Mouse (Mus musculus) forebrain, embryonic 14.5 days (tissue): Measurements from ENCODE around the gene Tmem179b. TPM values are rescaled to one million over a fixed set of nuclear protein-coding genes. Genes with fewer than 3 reads are reported as not detected.
A peak's percentile ranks its signal among the peaks of the same experiment; 100 is the strongest.

Experiments
- ATAC-seq: fragments of 200-750 bp; cut with Nextera tagmentation; 2 replicates; pipeline ENCODE4 v1.8.0; 2017; ENCODE audit warnings: mild to moderate bottlenecking, moderate library complexity
- DNase-seq: peaks from one replicate; pipeline ENCODE4 v3.0.0-alpha.2; 2015; ENCODE audit warnings: low spot score
- H3K27ac ChIP-seq: fragments of 300-500 bp; sonication (generic); 2 replicates; pipeline ENCODE4 v1.5.1; 2014; ENCODE audit warnings: low read depth, mild to moderate bottlenecking, control low read depth, low read length, moderate library complexity
- H3K27me3 ChIP-seq: fragments of 300-500 bp; sonication (generic); replicated peaks from 2 replicates; pipeline ENCODE4 v1.6.1; 2014; ENCODE audit warnings: low read length, control low read depth, mixed read lengths; ENCODE audit not compliant: control insufficient read depth, insufficient read depth
- H3K36me3 ChIP-seq: fragments of 300-500 bp; sonication (generic); 2 replicates; pipeline ENCODE4 v1.6.1; 2014; ENCODE audit warnings: low read length, control low read depth; ENCODE audit not compliant: control insufficient read depth, insufficient read depth
- H3K4me1 ChIP-seq: fragments of 300-500 bp; sonication (generic); 2 replicates; pipeline ENCODE4 v1.6.1; 2014; ENCODE audit warnings: antibody characterized with exemption, low read length, control low read depth; ENCODE audit not compliant: control insufficient read depth, insufficient read depth
- H3K4me2 ChIP-seq: fragments of 300-500 bp; sonication (generic); 2 replicates; pipeline ENCODE4 v1.6.1; 2014; ENCODE audit warnings: mild to moderate bottlenecking, control low read depth, low read length
- H3K4me3 ChIP-seq: fragments of 300-500 bp; sonication (generic); 2 replicates; pipeline ENCODE4 v1.5.1; 2014; ENCODE audit warnings: low read depth, low read length, control low read depth
- H3K9ac ChIP-seq: fragments of 300-500 bp; sonication (generic); 2 replicates; pipeline ENCODE4 v1.6.1; 2014; ENCODE audit warnings: mild to moderate bottlenecking, low read length, control low read depth, moderate library complexity
- H3K9me3 ChIP-seq: fragments of 300-500 bp; sonication (generic); replicated peaks from 2 replicates; pipeline ENCODE4 v1.6.1; 2016; ENCODE audit warnings: low read length, control low read depth, mixed read lengths; ENCODE audit not compliant: control insufficient read depth
- WGBS: fragments of 180-500 bp; shearing (Covaris S2); extraction: QIAGEN DNeasy Blood & Tissue Kit; methylation state at CpG from one replicate; pipeline ENCODE4 v1.1.7; 2014; 5-methylcytosine and 5-hydroxymethylcytosine counted together
- polyA plus RNA-seq: library from polyadenylated mRNA; unstranded; fragments of >200 nt; fragmentation: Nextera tagmentation; extraction: Ambion mirVana; gene quantifications from 2 replicates; pipeline ENCODE4 v1.2.1, GENCODE M21; 2014

Gene Tmem179b
- polyA plus RNA-seq: 30.8 and 41.4 TPM in 2 replicates

- H3K27me3 ChIP-seq: no peaks in the 10 kb centered on the region
- peak; percentile 96 for ATAC-seq
- H3K4me1 ChIP-seq: peaks cover 24% of the 10 kb centered on the region
- H3K9me3 ChIP-seq: no peaks in the 10 kb centered on the region
- peak within 1 kb of the TSS; percentile 100 for H3K4me2 ChIP-seq
- H3K36me3 ChIP-seq: peaks cover 56% of the 10 kb centered on the region
- H3K4me3 ChIP-seq: peak within 1 kb of the TSS; percentile 71
- H3K9ac ChIP-seq: peak within 1 kb of the TSS; percentile 94
- DNase-seq: peak; percentile 97
- under 1% methylated on average over 67 of the region's 68 CpGs for WGBS
- peak within 1 kb of the TSS; percentile 99 for H3K27ac ChIP-seq
These were observed at the start of gene Tmem179b for GRCm38 (mm10) chr19:8774086-8774835. Tmem179b (minus strand) TSS chr19:8774467.

- Histone ChIP-seq H3K4me2 (peak overlapping the region; percentile 88), H3K4me3 (peak overlapping the region; percentile 99), H3K9ac (peak overlapping the region; percentile 95), H3K4me1 (peaks cover 26% of the 10 kb centered on the region), H3K9me3 (no peaks in the 10 kb centered on the region), H3K27me3 (no peaks in the 10 kb centered on the region), H3K27ac (no peak overlapping the region), H3K36me3 (peaks cover 48% of the 10 kb centered on the region)
- ATAC-seq (no peak), DNase-seq (no peak)
- WGBS: 73% methylated on average over 8 of the region's 8 CpGs
These were observed 48.4 kb upstream of the Tmem179b start for GRCm38 (mm10) chr19:8822696-8823095.

- H3K4me2 ChIP-seq: peak overlapping the region; percentile 88
- WGBS: 3% methylated on average over 7 of the region's 7 CpGs
- H3K27ac ChIP-seq: no peak overlapping the region
- DNase-seq (no peak), ATAC-seq (no peak)
- H3K27me3 ChIP-seq: no peaks in the 10 kb centered on the region
- H3K4me1 ChIP-seq: peaks cover 35% of the 10 kb centered on the region
- peak overlapping the region; percentile 95 for H3K9ac ChIP-seq
- H3K4me3 ChIP-seq: peak overlapping the region; percentile 99
- H3K9me3 ChIP-seq: no peaks in the 10 kb centered on the region
- H3K36me3 ChIP-seq: peaks cover 34% of the 10 kb centered on the region
These were observed 46.9 kb upstream of the Tmem179b start for GRCm38 (mm10) chr19:8821146-8821545.

- no peaks in the 10 kb centered on the region for H3K9me3 ChIP-seq
- 0% methylated on average over 37 of the region's 48 CpGs for WGBS
- ATAC-seq (peak; percentile 10; the same call in 1 of the 2 replicates), DNase-seq (no peak)
- H3K9ac ChIP-seq: peak overlapping the region; percentile 95
- peaks cover 38% of the 10 kb centered on the region for H3K4me1 ChIP-seq
- peak overlapping the region; percentile 99 for H3K27ac ChIP-seq
- H3K27me3 ChIP-seq: no peaks in the 10 kb centered on the region
- H3K4me2 ChIP-seq: peak overlapping the region; percentile 88
- H3K36me3 ChIP-seq: peaks cover 31% of the 10 kb centered on the region
- peak overlapping the region; percentile 99 for H3K4me3 ChIP-seq
These were observed 46.2 kb upstream of the Tmem179b start for GRCm38 (mm10) chr19:8820424-8820956.

- Histone ChIP-seq H3K36me3 (peaks cover 31% of the 10 kb centered on the region), H3K9ac (peak within 1 kb of the TSS; percentile 95), H3K4me2 (peak within 1 kb of the TSS; percentile 88), H3K4me3 (peak within 1 kb of the TSS; percentile 99), H3K4me1 (peaks cover 38% of the 10 kb centered on the region), H3K9me3 (no peaks in the 10 kb centered on the region), H3K27me3 (no peaks in the 10 kb centered on the region), H3K27ac (peak within 1 kb of the TSS; percentile 99)
- DNase-seq: peak; percentile 99
- ATAC-seq: peak; percentile 95
- under 1% methylated on average over 82 of the region's 83 CpGs for WGBS
These were observed 45.5 kb upstream of the Tmem179b start, which contains the start of gene Hnrnpul2 for GRCm38 (mm10) chr19:8819596-8820423. Hnrnpul2 (plus strand) TSS chr19:8820010.

GRCm38 (mm10) chr19:8818801-8819595 is 44.7 kb upstream of the Tmem179b start, which contains the start of gene Ttc9c:
Ttc9c (minus strand) TSS chr19:8819333.
- Histone ChIP-seq H3K4me3 (peak within 1 kb of the TSS; percentile 99), H3K4me1 (peaks cover 38% of the 10 kb centered on the region)
- WGBS: under 1% methylated on average over 33 of the region's 33 CpGs

GRCm38 (mm10) chr19:8818301-8818798 is 44.1 kb upstream of the Tmem179b start:
- peak overlapping the region; percentile 88 for H3K4me2 ChIP-seq
- WGBS: 33% methylated on average over 14 of the region's 14 CpGs
- peaks cover 37% of the 10 kb centered on the region for H3K4me1 ChIP-seq
- no peak for ATAC-seq
- peak overlapping the region; percentile 65 for H3K9ac ChIP-seq
- H3K27me3 ChIP-seq: no peaks in the 10 kb centered on the region
- peak overlapping the region; percentile 99 for H3K4me3 ChIP-seq
- H3K9me3 ChIP-seq: no peaks in the 10 kb centered on the region
- H3K27ac ChIP-seq: peak overlapping the region; percentile 99
- no peak for DNase-seq
- peaks cover 29% of the 10 kb centered on the region for H3K36me3 ChIP-seq

More at GRCm38 (mm10) chr19:8818801-8819595, 44.7 kb upstream of the Tmem179b start, which contains the start of gene Ttc9c:
- ATAC-seq (peak; percentile 95), DNase-seq (peak; percentile 100)
- peak within 1 kb of the TSS; percentile 99 for H3K27ac ChIP-seq
- no peaks in the 10 kb centered on the region for H3K27me3 ChIP-seq
- H3K9me3 ChIP-seq: no peaks in the 10 kb centered on the region
- peak within 1 kb of the TSS; percentile 95 for H3K9ac ChIP-seq
- H3K4me2 ChIP-seq: peak within 1 kb of the TSS; percentile 88
- H3K36me3 ChIP-seq: peaks cover 30% of the 10 kb centered on the region

- H3K4me3 ChIP-seq: no peak overlapping the region
- WGBS: 65% methylated on average over 3 of the region's 3 CpGs
These were observed 42.7 kb upstream of the Tmem179b start for GRCm38 (mm10) chr19:8817001-8817400.

More at GRCm38 (mm10) chr19:8817001-8817400, 42.7 kb upstream of the Tmem179b start:
- Histone ChIP-seq H3K9me3 (no peaks in the 10 kb centered on the region), H3K36me3 (peaks cover 36% of the 10 kb centered on the region), H3K27me3 (no peaks in the 10 kb centered on the region), H3K9ac (peak overlapping the region; percentile 40), H3K4me2 (peak overlapping the region; percentile 88), H3K4me1 (peaks cover 24% of the 10 kb centered on the region), H3K27ac (no peak overlapping the region)
- DNase-seq (no peak), ATAC-seq (no peak)
